Mouse (Mus musculus) heart, embryonic 16.5 days (tissue): ENCODE measurements at regions not wholly inside any gene's neighbourhood (a gene's known extent, or its start where the extent isn't known, plus 50 kb on each side); places are given as distances from the start of the nearest gene placed in this dataset.

ENCODE experiments used
- ATAC-seq: fragments of 200-750 bp; cut with Nextera tagmentation; replicated peaks from 2 replicates; pipeline ENCODE4 v1.8.0; 2017; ENCODE audit warnings: moderate number of reproducible peaks; ENCODE audit not compliant: insufficient read depth, low FRiP score; ENCODE audit errors: extremely low read depth
- H3K27ac ChIP-seq: fragments of 300-500 bp; sonication (generic); 2 replicates; pipeline ENCODE4 v1.5.1; 2014; ENCODE audit warnings: mild to moderate bottlenecking, low read length, control low read depth, moderate library complexity
- H3K27me3 ChIP-seq: fragments of 300-500 bp; sonication (generic); 2 replicates; pipeline ENCODE4 v1.6.1; 2014; ENCODE audit warnings: low read length, mixed read lengths; ENCODE audit not compliant: control insufficient read depth, insufficient read depth
- H3K36me3 ChIP-seq: fragments of 300-500 bp; sonication (generic); 2 replicates; pipeline ENCODE4 v1.6.1; 2014; ENCODE audit not compliant: control insufficient read depth, insufficient read depth
- H3K4me1 ChIP-seq: fragments of 300-500 bp; sonication (generic); 2 replicates; pipeline ENCODE4 v1.6.1; 2014; ENCODE audit warnings: low read length, mixed read lengths; ENCODE audit not compliant: control insufficient read depth, insufficient read depth
- H3K4me2 ChIP-seq: fragments of 300-500 bp; sonication (generic); 2 replicates; pipeline ENCODE4 v1.6.1; 2014; ENCODE audit warnings: low read depth, mild to moderate bottlenecking, control low read depth, low read length
- H3K4me3 ChIP-seq: fragments of 300-500 bp; sonication (generic); 2 replicates; pipeline ENCODE4 v1.5.1; 2014; ENCODE audit warnings: mild to moderate bottlenecking, control low read depth, low read length
- H3K9ac ChIP-seq: fragments of 300-500 bp; sonication (generic); 2 replicates; pipeline ENCODE4 v1.6.1; 2014; ENCODE audit warnings: low read length, control low read depth
- H3K9me3 ChIP-seq: fragments of 300-500 bp; sonication (generic); replicated peaks from 2 replicates; pipeline ENCODE4 v1.6.1; 2016; ENCODE audit warnings: low read length; ENCODE audit not compliant: control insufficient read depth
- WGBS: fragments of 180-500 bp; shearing (Covaris S2); extraction: QIAGEN DNeasy Blood & Tissue Kit; methylation state at CpG from one replicate; pipeline ENCODE4 v1.1.7; 2014; 5-methylcytosine and 5-hydroxymethylcytosine counted together

- Histone ChIP-seq H3K4me2 (no peak overlapping the region), H3K9me3 (no peaks in the 10 kb centered on the region), H3K9ac (no peak overlapping the region), H3K27me3 (no peaks in the 10 kb centered on the region), H3K4me1 (0 out of 2 replicates have a peak, but pooled peaks cover 4% of the 10 kb centered on the region), H3K4me3 (no peak overlapping the region), H3K36me3 (no peaks in the 10 kb centered on the region), H3K27ac (no peak overlapping the region)
- ATAC-seq, result no peak
- 47% methylated on average over 5 of the region's 5 CpGs for WGBS
Measured at GRCm38 (mm10) chr13:102089551-102089950, 321.5 kb upstream of the Pik3r1 start.

- Histone ChIP-seq H3K27ac (no peak overlapping the region), H3K4me2 (no peak overlapping the region), H3K4me1 (0 out of 2 replicates have a peak, but pooled peaks cover 4% of the 10 kb centered on the region), H3K36me3 (no peaks in the 10 kb centered on the region), H3K9ac (no peak overlapping the region), H3K27me3 (no peaks in the 10 kb centered on the region), H3K9me3 (no peaks in the 10 kb centered on the region), H3K4me3 (no peak overlapping the region)
- WGBS, result 75% methylated on average over 4 of the region's 4 CpGs
- no peak for ATAC-seq
Measured at GRCm38 (mm10) chr13:102094193-102094592, 326.2 kb upstream of the Pik3r1 start.

GRCm38 (mm10) chr13:102103161-102103560 lies 335.1 kb upstream of the Pik3r1 start:
- Histone ChIP-seq H3K27me3 (no peaks in the 10 kb centered on the region), H3K9ac (no peak overlapping the region)
- 59% methylated on average over 1 of the region's 1 CpGs for WGBS

GRCm38 (mm10) chr13:102106188-102106587 lies 338.2 kb upstream of the Pik3r1 start:
- Histone ChIP-seq H3K9ac (no peak overlapping the region), H3K9me3 (no peaks in the 10 kb centered on the region), H3K27me3 (no peaks in the 10 kb centered on the region), H3K36me3 (no peaks in the 10 kb centered on the region), H3K4me2 (no peak overlapping the region), H3K4me1 (no peaks in the 10 kb centered on the region), H3K4me3 (no peak overlapping the region), H3K27ac (no peak overlapping the region)
- 67% methylated on average over 1 of the region's 1 CpGs for WGBS
- no peak for ATAC-seq

More at GRCm38 (mm10) chr13:102103161-102103560, 335.1 kb upstream of the Pik3r1 start:
- H3K27ac ChIP-seq, result no peak overlapping the region
- H3K4me3 ChIP-seq, result no peak overlapping the region
- H3K36me3 ChIP-seq, result no peaks in the 10 kb centered on the region
- no peak for ATAC-seq
- no peaks in the 10 kb centered on the region for H3K9me3 ChIP-seq
- no peaks in the 10 kb centered on the region for H3K4me1 ChIP-seq
- H3K4me2 ChIP-seq, result no peak overlapping the region

GRCm38 (mm10) chr13:102108204-102108603 lies 340.2 kb upstream of the Pik3r1 start:
- H3K9ac ChIP-seq, result no peak overlapping the region
- no peak overlapping the region for H3K4me2 ChIP-seq
- no peak for ATAC-seq
- WGBS, result 52% methylated on average over 1 of the region's 1 CpGs
- no peaks in the 10 kb centered on the region for H3K9me3 ChIP-seq
- H3K4me3 ChIP-seq, result no peak overlapping the region
- no peaks in the 10 kb centered on the region for H3K27me3 ChIP-seq
- no peaks in the 10 kb centered on the region for H3K4me1 ChIP-seq
- no peak overlapping the region for H3K27ac ChIP-seq
- H3K36me3 ChIP-seq, result no peaks in the 10 kb centered on the region

- Histone ChIP-seq H3K4me2 (no peak overlapping the region), H3K9me3 (no peaks in the 10 kb centered on the region), H3K27me3 (no peaks in the 10 kb centered on the region), H3K9ac (no peak overlapping the region), H3K36me3 (no peaks in the 10 kb centered on the region), H3K4me1 (no peaks in the 10 kb centered on the region), H3K4me3 (no peak overlapping the region), H3K27ac (no peak overlapping the region)
- 81% methylated on average over 3 of the region's 3 CpGs for whole genome bisulfite sequencing
- ATAC-seq, result no peak
Measured at GRCm38 (mm10) chr13:102108916-102109315, 340.9 kb upstream of the Pik3r1 start.

- Histone ChIP-seq H3K4me1 (no peaks in the 10 kb centered on the region), H3K9me3 (no peaks in the 10 kb centered on the region), H3K4me2 (no peak overlapping the region), H3K36me3 (no peaks in the 10 kb centered on the region), H3K27me3 (no peaks in the 10 kb centered on the region), H3K27ac (no peak overlapping the region), H3K9ac (no peak overlapping the region), H3K4me3 (no peak overlapping the region)
- 82% methylated on average over 5 of the region's 5 CpGs for WGBS
- no peak for ATAC-seq
Measured at GRCm38 (mm10) chr13:102113941-102114340, 345.9 kb upstream of the Pik3r1 start.

- ATAC-seq, result no peak
- Histone ChIP-seq H3K27me3 (no peaks in the 10 kb centered on the region), H3K9me3 (no peaks in the 10 kb centered on the region), H3K4me1 (no peaks in the 10 kb centered on the region), H3K27ac (no peak overlapping the region), H3K9ac (no peak overlapping the region), H3K4me3 (no peak overlapping the region), H3K36me3 (no peaks in the 10 kb centered on the region), H3K4me2 (no peak overlapping the region)
- WGBS, result 75% methylated on average over 6 of the region's 6 CpGs
Measured at GRCm38 (mm10) chr13:102122341-102122740, 354.3 kb upstream of the Pik3r1 start.

- no peak overlapping the region for H3K9ac ChIP-seq
- H3K4me1 ChIP-seq, result no peaks in the 10 kb centered on the region
- H3K4me2 ChIP-seq, result no peak overlapping the region
- H3K27ac ChIP-seq, result no peak overlapping the region
- H3K9me3 ChIP-seq, result no peaks in the 10 kb centered on the region
- H3K4me3 ChIP-seq, result no peak overlapping the region
- no peak for ATAC-seq
- H3K36me3 ChIP-seq, result no peaks in the 10 kb centered on the region
- H3K27me3 ChIP-seq, result no peaks in the 10 kb centered on the region
- 67% methylated on average over 4 of the region's 4 CpGs for WGBS
Measured at GRCm38 (mm10) chr13:102127933-102128430, 360.0 kb upstream of the Pik3r1 start.
